9 mouse cellular contexts compared by ENCODE assay signal in the genomic region with DNA sequence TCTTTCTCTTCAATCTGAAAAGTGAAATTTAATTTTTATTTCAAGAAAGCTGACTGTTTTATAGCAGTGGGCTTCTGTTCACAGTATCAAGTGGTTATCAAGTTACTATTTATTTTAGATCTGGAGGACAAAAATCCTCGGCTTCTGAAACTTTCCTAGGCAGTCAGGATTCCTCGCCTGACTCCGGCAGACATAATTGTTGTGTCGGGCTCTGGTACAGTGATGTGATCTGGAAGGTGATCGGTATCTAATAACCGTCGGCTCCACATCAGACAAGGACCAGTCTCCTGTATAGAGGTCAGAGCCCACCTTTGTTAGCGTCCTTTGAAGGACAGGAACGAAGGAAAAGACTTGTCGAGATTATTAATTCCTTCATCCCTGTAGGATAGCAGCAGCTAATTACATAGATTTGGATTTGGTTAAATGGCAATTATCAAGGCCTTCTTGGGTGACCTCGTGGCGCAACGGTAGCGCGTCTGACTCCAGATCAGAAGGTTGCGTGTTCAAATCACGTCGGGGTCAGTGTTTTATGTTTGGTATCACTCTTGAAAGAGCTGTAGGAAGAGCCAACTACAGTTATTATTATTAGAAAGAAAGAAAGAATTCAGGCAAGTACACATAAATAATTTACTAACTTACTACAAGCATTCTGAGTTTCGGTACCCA. TPM values are rescaled to one million over a fixed set of nuclear protein-coding genes. Genes with fewer than 3 reads are reported as not detected.
DNase-seq lines count a peak whose midpoint lies in the region; ATAC-seq and TF ChIP-seq lines count a peak whose summit lies in the region.
"Had no signal": no experiment of that assay in that cellular context is flagged by ENCODE, and none has a peak within 500 bp of the region (broad histone marks: within the 10 kb centered on the region; RNA-seq: fewer than 3 reads in every experiment).

No protein-coding gene starts in this region.

- no peaks in the 10 kb centered on the region for H3K79me2 ChIP-seq in liver, adult 2 months (ENCODE audit: control insufficient read depth, insufficient read depth, low read length)

- H3K36me3 ChIP-seq in hindbrain, embryonic 10.5 days = no peaks in the 10 kb centered on the region
- H3K36me3 ChIP-seq in liver, adult 2 months (ENCODE audit: control insufficient read depth, insufficient read depth, low read length) = no peaks in the 10 kb centered on the region
- no peaks in the 10 kb centered on the region for H3K36me3 ChIP-seq in stomach, embryonic 15.5 days

- no peak overlapping the region for H3K27ac ChIP-seq in cortical plate, adult 2 months (ENCODE audit: insufficient read depth, low read length)
- no peak overlapping the region for H3K27ac ChIP-seq in hindbrain, embryonic 10.5 days
- no peak overlapping the region for H3K27ac ChIP-seq in liver, adult 2 months (replicated peaks; ENCODE audit: insufficient read depth, low read depth, low read length)
- no peak overlapping the region for H3K27ac ChIP-seq in stomach, embryonic 15.5 days

- H3K4me1 ChIP-seq in cortical plate, adult 2 months (ENCODE audit: control insufficient read depth, insufficient read depth, low read length) = no peaks in the 10 kb centered on the region
- H3K4me1 ChIP-seq in hindbrain, embryonic 10.5 days (replicated peaks) = peaks cover 34% of the 10 kb centered on the region
- no peaks in the 10 kb centered on the region; the same call in 1 of the 2 replicates for H3K4me1 ChIP-seq in liver, adult 2 months (ENCODE audit: control insufficient read depth, insufficient read depth, low read length)
- H3K4me1 ChIP-seq in stomach, embryonic 15.5 days = no peaks in the 10 kb centered on the region

- peak; percentile 11 to 31 for DNase-seq in heart, adult 18-20 months
- no peak for DNase-seq in heart, postnatal 14 days
- peak; percentile 65 for DNase-seq in A20 (ENCODE audit: low read depth, low spot score)
- peak; percentile 70 for DNase-seq in hindbrain, embryonic 10.5 days (ENCODE audit: low spot score)
- DNase-seq in liver, adult 2 months (ENCODE audit: extremely low read depth, low read depth, low spot score) = peak; percentile 49

- H3K9ac ChIP-seq in liver, adult 2 months (ENCODE audit: low read depth, low read length) = no peak overlapping the region
- H3K9ac ChIP-seq in stomach, embryonic 15.5 days = no peak overlapping the region

- peaks cover 2% of the 10 kb centered on the region; the same call in 1 of the 2 replicates for H3K27me3 ChIP-seq in hindbrain, embryonic 10.5 days (ENCODE audit: insufficient read depth, poor library complexity, severe bottlenecking)
- H3K27me3 ChIP-seq in liver, adult 2 months (ENCODE audit: control insufficient read depth, insufficient read depth, low read length) = no peaks in the 10 kb centered on the region
- no peaks in the 10 kb centered on the region for H3K27me3 ChIP-seq in stomach, embryonic 15.5 days (replicated peaks)

- H3K9me3 ChIP-seq in hindbrain, embryonic 10.5 days = no peaks in the 10 kb centered on the region
- no peaks in the 10 kb centered on the region for H3K9me3 ChIP-seq in stomach, embryonic 15.5 days

- TF ChIP-seq POLR2A in cortical plate, adult 2 months (IDR thresholded peaks at IDR 0.05; ENCODE audit: extremely low read depth, insufficient read depth, low read length) = no peak
- no peak for TF ChIP-seq POLR2A in liver, adult 2 months (IDR thresholded peaks at IDR 0.05; ENCODE audit: extremely low read depth, insufficient read depth, low read length)

- H3K4me3 ChIP-seq in cortical plate, adult 2 months (ENCODE audit: insufficient read depth, low read length) = 0 out of 2 replicates have a peak overlapping the region, but pooled peaks have one; percentile 9
- peak overlapping the region; percentile 48 for H3K4me3 ChIP-seq in hindbrain, embryonic 10.5 days
- H3K4me3 ChIP-seq in liver, adult 2 months (ENCODE audit: insufficient read depth, low read depth, low read length) = no peak overlapping the region
- peak overlapping the region; percentile 28 for H3K4me3 ChIP-seq in stomach, embryonic 15.5 days (replicated peaks)

- intact Hi-C loops in heart, postnatal 14 days (cut with DNase I) = no loop called here

- TF ChIP-seq CTCF in cortical plate, adult 2 months (IDR thresholded peaks at IDR 0.05; ENCODE audit: extremely low read depth, insufficient read depth, low read length) = no peak
- TF ChIP-seq CTCF in liver, adult 2 months (IDR thresholded peaks at IDR 0.05; ENCODE audit: low read depth, low read length) = no peak

- WGBS in hindbrain, embryonic 10.5 days = under 1% methylated on average over 19 of the region's 19 CpGs
- 29% methylated on average over 19 of the region's 19 CpGs for WGBS in liver, adult 2 months
- WGBS in stomach, embryonic 15.5 days = 11% methylated on average over 19 of the region's 19 CpGs

- peak overlapping the region; percentile 55 for H3K4me2 ChIP-seq in stomach, embryonic 15.5 days

- ATAC-seq in stomach, embryonic 15.5 days (ENCODE audit: insufficient read depth, low FRiP score, low read depth) = no peak; the same call in 1 of the 2 replicates
- no peak for ATAC-seq in granulocyte monocyte progenitor cell, adult 5-6 weeks (replicated peaks; ENCODE audit: poor library complexity, severe bottlenecking)

RNA-seq across cellular contexts. Expression of a gene that starts 9.1 kb away (rescaled TPM):
- total RNA-seq in heart, adult 18-20 months (2021) = not detected
- not detected for total RNA-seq in heart, postnatal 14 days (2021)
- polyA plus RNA-seq in cortical plate, adult 2 months (2012; rRNA removed) = 0.69 and 0.95 TPM in 2 replicates
- 0.29 and 0.35 TPM in 2 replicates for polyA plus RNA-seq in hindbrain, embryonic 10.5 days (2016; fragmentation: Nextera tagmentation; extraction: Ambion mirVana)
- not detected in 2 replicates for total RNA-seq in liver, adult 2 months (2014; rRNA removed)
- not detected in 2 replicates for polyA plus RNA-seq in liver, adult 2 months (2012; rRNA removed)
- 0.08 and 0.15 TPM in 2 replicates for polyA plus RNA-seq in stomach, embryonic 15.5 days (2015; fragmentation: Nextera tagmentation; extraction: Ambion mirVana)
- not detected in 2 replicates for total RNA-seq in granulocyte monocyte progenitor cell, adult 5-6 weeks (2014; fragmentation: Nextera tagmentation)
- not detected in 2 replicates for total RNA-seq in granulocyte monocyte progenitor cell, adult 5-6 weeks (2017)

RNA-seq across cellular contexts. Expression of a gene that starts 32.1 kb away (rescaled TPM):
- not detected for total RNA-seq in heart, adult 18-20 months (2021)
- not detected for total RNA-seq in heart, postnatal 14 days (2021)
- 0.04 and 0.06 TPM in 2 replicates for polyA plus RNA-seq in cortical plate, adult 2 months (2012; rRNA removed)
- 0.04 TPM in 1 of 2 replicates, not detected in the other for polyA plus RNA-seq in hindbrain, embryonic 10.5 days (2016; fragmentation: Nextera tagmentation; extraction: Ambion mirVana)
- not detected in 2 replicates for total RNA-seq in liver, adult 2 months (2014; rRNA removed)
- polyA plus RNA-seq in liver, adult 2 months (2012; rRNA removed) = not detected in 2 replicates
- 0.09 and 0.22 TPM in 2 replicates for polyA plus RNA-seq in stomach, embryonic 15.5 days (2015; fragmentation: Nextera tagmentation; extraction: Ambion mirVana)
- total RNA-seq in granulocyte monocyte progenitor cell, adult 5-6 weeks (2014; fragmentation: Nextera tagmentation) = not detected in 2 replicates
- not detected in 2 replicates for total RNA-seq in granulocyte monocyte progenitor cell, adult 5-6 weeks (2017)
- total RNA-seq: left cerebral cortex, postnatal 10 days had no signal

RNA-seq across cellular contexts. Expression of a gene that starts 33.1 kb away (rescaled TPM):
- total RNA-seq in heart, adult 18-20 months (2021) = 100 to 1,000 TPM; 225 to 244 TPM
- 100 to 1,000 TPM; 465 to 538 TPM for total RNA-seq in heart, postnatal 14 days (2021)
- 20.7 and 34.8 TPM in 2 replicates for polyA plus RNA-seq in cortical plate, adult 2 months (2012; rRNA removed)
- 5.8 and 7.4 TPM in 2 replicates for polyA plus RNA-seq in hindbrain, embryonic 10.5 days (2016; fragmentation: Nextera tagmentation; extraction: Ambion mirVana)
- total RNA-seq in liver, adult 2 months (2014; rRNA removed) = 706 and 873 TPM in 2 replicates
- 8.5 and 26.7 TPM in 2 replicates for polyA plus RNA-seq in liver, adult 2 months (2012; rRNA removed)
- polyA plus RNA-seq in stomach, embryonic 15.5 days (2015; fragmentation: Nextera tagmentation; extraction: Ambion mirVana) = 6.1 and 7.3 TPM in 2 replicates
- 19.7 and 101 TPM in 2 replicates for total RNA-seq in granulocyte monocyte progenitor cell, adult 5-6 weeks (2014; fragmentation: Nextera tagmentation)
- total RNA-seq in granulocyte monocyte progenitor cell, adult 5-6 weeks (2017) = 1,184 and 1,507 TPM in 2 replicates

RNA-seq across cellular contexts. Expression of a gene that starts 35.9 kb away (rescaled TPM):
- total RNA-seq in heart, adult 18-20 months (2021) = 10 to 100 TPM in 1 of 2 experiments, 1 to 10 TPM in 1; 6.3 to 16.6 TPM
- total RNA-seq in heart, postnatal 14 days (2021) = 100 to 1,000 TPM in 1 of 2 experiments, 10 to 100 TPM in 1; 49.0 to 131 TPM
- polyA plus RNA-seq in cortical plate, adult 2 months (2012; rRNA removed) = 6.4 and 14.2 TPM in 2 replicates
- 7.8 and 9.2 TPM in 2 replicates for polyA plus RNA-seq in hindbrain, embryonic 10.5 days (2016; fragmentation: Nextera tagmentation; extraction: Ambion mirVana)
- 9.2 and 13.4 TPM in 2 replicates for total RNA-seq in liver, adult 2 months (2014; rRNA removed)
- polyA plus RNA-seq in liver, adult 2 months (2012; rRNA removed) = 2.1 and 2.9 TPM in 2 replicates
- polyA plus RNA-seq in stomach, embryonic 15.5 days (2015; fragmentation: Nextera tagmentation; extraction: Ambion mirVana) = 4.1 and 13.0 TPM in 2 replicates
- total RNA-seq in granulocyte monocyte progenitor cell, adult 5-6 weeks (2014; fragmentation: Nextera tagmentation) = 23.5 TPM in 1 of 2 replicates, not detected in the other
- total RNA-seq in granulocyte monocyte progenitor cell, adult 5-6 weeks (2017) = 2,010 and 2,453 TPM in 2 replicates

RNA-seq across cellular contexts. Expression of a gene that starts 37.4 kb away (rescaled TPM):
- 1 to 10 TPM; 3.1 TPM for total RNA-seq in heart, adult 18-20 months (2021)
- total RNA-seq in heart, postnatal 14 days (2021) = 10 to 100 TPM; 13.1 to 34.3 TPM
- polyA plus RNA-seq in cortical plate, adult 2 months (2012; rRNA removed) = 0.74 and 0.92 TPM in 2 replicates
- 3.3 and 6.0 TPM in 2 replicates for polyA plus RNA-seq in hindbrain, embryonic 10.5 days (2016; fragmentation: Nextera tagmentation; extraction: Ambion mirVana)
- total RNA-seq in liver, adult 2 months (2014; rRNA removed) = 5.6 and 12.9 TPM in 2 replicates
- polyA plus RNA-seq in liver, adult 2 months (2012; rRNA removed) = 0.26 TPM in 1 of 2 replicates, not detected in the other
- 6.5 and 7.3 TPM in 2 replicates for polyA plus RNA-seq in stomach, embryonic 15.5 days (2015; fragmentation: Nextera tagmentation; extraction: Ambion mirVana)
- 60.4 and 108 TPM in 2 replicates for total RNA-seq in granulocyte monocyte progenitor cell, adult 5-6 weeks (2014; fragmentation: Nextera tagmentation)
- total RNA-seq in granulocyte monocyte progenitor cell, adult 5-6 weeks (2017) = 191 and 281 TPM in 2 replicates

Comparison
In these comparisons a context has a peak if more than half of its experiments do, and no peak if none do; other contexts are left out.
1. DNase-seq: peak in heart, adult 18-20 months (2 of 2), A20 (single experiment), hindbrain, embryonic 10.5 days (single experiment) and liver, adult 2 months (single experiment); none in heart, postnatal 14 days (0 of 2).